Comparison of ENCODE assay signal across 23 mouse cellular contexts in the genomic region with DNA sequence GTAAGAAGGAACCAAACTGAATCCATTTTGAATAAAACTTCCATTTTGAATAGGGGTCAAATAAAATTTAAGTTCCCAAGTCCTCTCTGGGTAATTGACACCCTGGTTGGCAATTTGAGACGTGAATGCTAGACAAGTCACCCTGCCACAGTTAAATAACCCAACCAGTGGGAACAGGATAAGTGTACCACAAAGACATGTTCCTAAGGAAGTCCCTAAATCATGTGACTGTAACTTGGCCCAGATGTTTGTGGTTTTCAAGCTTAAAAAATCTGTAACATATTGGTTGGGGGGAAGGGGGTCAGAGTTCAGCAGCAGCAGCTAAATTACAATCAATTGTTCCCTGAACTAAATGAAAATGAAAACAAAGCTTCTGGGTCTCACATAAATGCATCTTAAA.
DNase-seq lines count a peak whose midpoint lies in the region; ATAC-seq and TF ChIP-seq lines count a peak whose summit lies in the region.
"Had no signal": no experiment of that assay in that cellular context is flagged by ENCODE, and none has a peak within 500 bp of the region (broad histone marks: within the 10 kb centered on the region; RNA-seq: fewer than 3 reads in every experiment).

No protein-coding gene starts in this region.

- H3K9ac ChIP-seq in kidney, postnatal 0 days (ENCODE audit: low read depth, low read length), result no peak overlapping the region
- no peak overlapping the region for H3K9ac ChIP-seq in liver, embryonic 11.5 days (ENCODE audit: low read depth, low read length)
- H3K9ac ChIP-seq: embryonic facial prominence, embryonic 12.5 days; hindbrain, embryonic 13.5 days; limb, embryonic 12.5 days; midbrain, embryonic 13.5 days; neural tube, embryonic 13.5 days had no signal

- DNase-seq in kidney, postnatal 0 days (ENCODE audit: low spot score), result peak; percentile 4
- no peak for DNase-seq in kidney, postnatal 4 days
- DNase-seq in embryo, embryonic 10.5 days (ENCODE audit: low spot score), result peak; percentile 52
- peak; percentile 33 for DNase-seq in forelimb bud, embryonic 11.5 days (ENCODE audit: low read depth, low spot score)
- no peak for DNase-seq in liver, embryonic 11.5 days (ENCODE audit: low spot score)
- DNase-seq in heart, postnatal 36 days, result no peak
- DNase-seq: adrenal gland, postnatal 14 days; cerebellum, adult 11 months; cerebellum, adult 9-10 months; cerebellum, postnatal 36 days; heart, postnatal 14 days; kidney, adult 2 months; layer of hippocampus, postnatal 36 days; lung, postnatal 4 days had no signal

- H3K4me1 ChIP-seq in kidney, postnatal 0 days (replicated peaks; ENCODE audit: insufficient read depth, low read length), result no peaks in the 10 kb centered on the region
- no peaks in the 10 kb centered on the region for H3K4me1 ChIP-seq in liver, embryonic 11.5 days (replicated peaks; ENCODE audit: control insufficient read depth, insufficient read depth, low read length)
- H3K4me1 ChIP-seq: embryonic facial prominence, embryonic 12.5 days; forebrain, embryonic 10.5 days; hindbrain, embryonic 13.5 days; limb, embryonic 12.5 days; megakaryocyte, embryonic 14.5 days; midbrain, embryonic 13.5 days; neural tube, embryonic 13.5 days had no signal

- H3K4me2 ChIP-seq in kidney, postnatal 0 days (ENCODE audit: low read length), result no peak overlapping the region
- H3K4me2 ChIP-seq in liver, embryonic 11.5 days, result no peak overlapping the region
- H3K4me2 ChIP-seq: embryonic facial prominence, embryonic 12.5 days; hindbrain, embryonic 13.5 days; limb, embryonic 12.5 days; midbrain, embryonic 13.5 days; neural tube, embryonic 13.5 days had no signal

- no peak for TF ChIP-seq CTCF in kidney, postnatal 0 days (IDR thresholded peaks at IDR 0.05; ENCODE audit: low read depth)

- H3K9me3 ChIP-seq in kidney, postnatal 0 days (replicated peaks; ENCODE audit: low read length), result no peaks in the 10 kb centered on the region
- no peaks in the 10 kb centered on the region for H3K9me3 ChIP-seq in liver, embryonic 11.5 days (ENCODE audit: control insufficient read depth, low read length)
- H3K9me3 ChIP-seq: embryonic facial prominence, embryonic 12.5 days; forebrain, embryonic 10.5 days; hindbrain, embryonic 13.5 days; limb, embryonic 12.5 days; megakaryocyte, embryonic 14.5 days; midbrain, embryonic 13.5 days; neural tube, embryonic 13.5 days had no signal

- H3K27me3 ChIP-seq in kidney, postnatal 0 days (ENCODE audit: insufficient read depth, low read length), result no peaks in the 10 kb centered on the region
- no peaks in the 10 kb centered on the region for H3K27me3 ChIP-seq in liver, embryonic 11.5 days (replicated peaks; ENCODE audit: control insufficient read depth, insufficient read depth, low read length)
- H3K27me3 ChIP-seq: embryonic facial prominence, embryonic 12.5 days; hindbrain, embryonic 13.5 days; limb, embryonic 12.5 days; megakaryocyte, embryonic 14.5 days; midbrain, embryonic 13.5 days; neural tube, embryonic 13.5 days had no signal

- H3K4me3 ChIP-seq in kidney, postnatal 0 days (replicated peaks; ENCODE audit: low read depth, low read length), result no peak overlapping the region
- no peak overlapping the region for H3K4me3 ChIP-seq in liver, embryonic 11.5 days (ENCODE audit: low read depth, low read length)
- H3K4me3 ChIP-seq: embryonic facial prominence, embryonic 12.5 days; forebrain, embryonic 10.5 days; hindbrain, embryonic 13.5 days; limb, embryonic 12.5 days; megakaryocyte, embryonic 14.5 days; midbrain, embryonic 13.5 days; neural tube, embryonic 13.5 days had no signal

- no peak for ATAC-seq in kidney, postnatal 0 days (replicated peaks; ENCODE audit: low FRiP score, low read depth)
- no peak for ATAC-seq in liver, embryonic 11.5 days (replicated peaks; ENCODE audit: low FRiP score)
- ATAC-seq in erythroblast, adult 5-6 weeks (replicated peaks; ENCODE audit: low FRiP score, poor library complexity, severe bottlenecking), result no peak
- ATAC-seq: forebrain, embryonic 16.5 days; midbrain, embryonic 13.5 days had no signal

- intact Hi-C loops in heart, postnatal 36 days (cut with DNase I), result no loop called here

- no peak overlapping the region for H3K27ac ChIP-seq in kidney, postnatal 0 days
- H3K27ac ChIP-seq in liver, embryonic 11.5 days (ENCODE audit: low read depth, low read length), result no peak overlapping the region
- H3K27ac ChIP-seq: embryonic facial prominence, embryonic 12.5 days; forebrain, embryonic 10.5 days; hindbrain, embryonic 13.5 days; limb, embryonic 12.5 days; midbrain, embryonic 13.5 days; neural tube, embryonic 13.5 days had no signal

- peaks cover 12% of the 10 kb centered on the region; the same call in 1 of the 2 replicates for H3K36me3 ChIP-seq in kidney, postnatal 0 days (ENCODE audit: insufficient read depth, low read length)
- H3K36me3 ChIP-seq in liver, embryonic 11.5 days (ENCODE audit: control insufficient read depth, insufficient read depth, low read length), result no peaks in the 10 kb centered on the region

- 30% methylated on average over 1 of the region's 1 CpGs for WGBS in kidney, postnatal 0 days
- WGBS in liver, embryonic 11.5 days, result 36% methylated on average over 1 of the region's 1 CpGs

Comparison
In these comparisons a context has a peak if more than half of its experiments do, and no peak if none do; other contexts are left out.
1. DNase-seq: peak in kidney, postnatal 0 days (single experiment), embryo, embryonic 10.5 days (single experiment) and forelimb bud, embryonic 11.5 days (single experiment); none in kidney, postnatal 4 days (0 of 2), liver, embryonic 11.5 days (single experiment) and heart, postnatal 36 days (0 of 2).